Mouse (Mus musculus): ENCODE results near the gene Kncn.
A peak's percentile ranks its signal among the peaks of the same experiment; 100 is the strongest.

The Kncn gene

DNA sequence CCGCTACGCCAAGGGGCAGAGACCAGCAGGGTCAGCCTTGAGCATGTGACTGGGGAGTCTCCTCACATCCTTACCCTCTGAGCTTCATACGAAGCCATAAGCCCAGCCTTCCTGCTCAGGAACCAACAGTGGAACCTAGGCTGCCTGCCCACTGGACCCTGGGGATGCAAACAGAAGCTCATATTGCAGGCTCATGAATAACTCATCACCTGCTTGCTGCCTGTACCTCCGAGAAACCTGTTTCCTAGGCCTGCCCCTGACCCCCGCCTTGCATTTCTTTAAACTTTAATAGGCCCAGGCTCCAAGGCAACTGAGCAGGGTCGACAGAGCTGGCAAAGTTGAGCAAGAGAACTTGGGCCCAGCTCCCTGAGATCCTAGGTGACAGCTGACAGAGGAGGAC lies at the start of gene Kncn:
Gene Kncn (plus strand): TSS at position 379 of the 400 bp plus-strand sequence.
- no peak for DNase-seq (ENCODE audit: extremely low read depth, low read depth)

DNA sequence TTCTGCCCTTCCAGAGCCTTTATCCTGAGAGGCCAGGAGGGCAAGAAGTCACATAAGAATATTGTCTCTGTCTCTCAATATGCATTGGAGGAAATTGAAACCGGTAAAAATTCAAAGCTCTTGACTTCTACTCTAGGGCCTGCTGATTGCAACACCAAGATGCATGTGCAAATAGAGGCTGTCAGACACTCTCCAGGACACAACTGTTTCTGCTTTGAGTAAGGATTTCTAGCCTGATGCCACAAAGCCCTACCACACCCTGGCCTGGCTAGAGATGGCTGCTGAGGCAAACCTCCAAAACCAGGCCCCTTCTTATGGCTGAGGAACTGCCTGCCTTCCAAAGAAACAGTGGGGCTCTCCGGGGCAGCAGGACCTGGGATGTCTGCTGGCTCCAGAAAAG lies 48.6 kb upstream of the Kncn start:
- DNase-seq (ENCODE audit: extremely low read depth, low read depth) = no peak

DNA sequence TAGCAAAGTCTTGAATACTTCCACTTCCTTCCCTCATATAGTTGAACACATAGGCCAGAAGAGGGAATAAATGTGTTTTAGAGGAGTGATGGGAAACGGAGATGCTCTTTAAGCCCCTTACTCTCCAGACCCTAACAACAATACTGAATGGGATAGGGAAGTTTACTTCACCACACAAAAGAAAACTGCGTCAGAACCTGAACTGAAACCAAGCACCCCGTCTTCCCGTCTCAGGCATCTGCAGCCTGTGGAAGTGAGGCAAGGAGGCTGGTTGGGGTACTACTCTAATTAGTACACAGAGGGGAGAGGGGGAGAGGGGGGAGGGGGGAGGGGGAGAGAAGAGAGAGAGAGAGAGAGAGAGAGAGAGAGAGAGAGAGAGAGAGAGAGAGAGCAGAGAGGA lies 46.0 kb upstream of the Kncn start:
- no peak for DNase-seq (ENCODE audit: extremely low read depth, low read depth)

DNA sequence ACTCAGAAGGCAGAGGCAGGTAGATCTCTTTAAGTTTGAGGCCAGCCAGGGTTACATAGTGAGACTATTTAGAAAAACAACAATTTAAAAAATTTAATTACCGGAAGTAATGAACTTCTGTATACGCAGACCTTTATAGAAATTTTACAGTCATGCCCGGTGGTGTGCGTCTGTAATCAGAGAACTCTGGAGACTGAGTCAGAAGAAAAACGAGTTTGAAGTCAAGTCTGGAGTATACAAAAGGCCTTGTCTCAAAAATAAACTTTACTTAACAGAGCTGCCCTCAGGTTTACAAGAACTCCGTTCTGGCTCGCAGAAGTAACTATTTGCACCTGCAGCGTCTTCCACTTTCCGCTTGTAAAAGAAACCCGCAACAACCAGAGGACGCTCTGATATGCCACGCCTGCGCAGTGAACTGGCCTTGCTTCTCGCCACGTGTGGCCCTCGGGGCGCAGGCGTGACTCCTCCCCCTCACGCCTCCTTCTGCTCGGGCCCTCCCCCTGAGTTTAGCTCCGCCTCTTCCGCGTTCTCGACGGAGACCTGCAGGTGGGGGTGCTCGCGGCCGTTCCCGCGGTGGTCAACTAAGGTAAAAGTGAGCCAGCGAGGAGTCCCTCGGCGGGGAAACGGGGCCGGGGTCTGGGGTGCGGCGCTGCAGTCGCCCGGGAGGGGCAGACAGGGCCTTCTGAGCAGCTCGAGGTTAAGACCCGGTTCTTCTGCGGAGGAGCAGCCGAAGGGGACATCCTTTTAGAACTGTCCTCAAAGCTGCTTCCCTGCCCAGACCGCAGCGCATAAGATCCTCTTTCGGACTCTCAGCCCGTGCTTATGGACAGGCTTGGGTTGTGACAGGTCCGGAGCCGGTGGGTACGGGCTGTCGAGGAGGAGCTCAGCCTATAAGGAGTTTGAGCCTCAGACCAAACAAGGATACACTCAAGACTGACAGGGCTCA lies 45.2 kb upstream of the Kncn start, which contains the start of gene Mknk1:
Gene Mknk1 (plus strand): TSS at position 503 of the 946 bp plus-strand sequence.
- DNase-seq (ENCODE audit: extremely low read depth, low read depth) = peak; percentile 85

DNA sequence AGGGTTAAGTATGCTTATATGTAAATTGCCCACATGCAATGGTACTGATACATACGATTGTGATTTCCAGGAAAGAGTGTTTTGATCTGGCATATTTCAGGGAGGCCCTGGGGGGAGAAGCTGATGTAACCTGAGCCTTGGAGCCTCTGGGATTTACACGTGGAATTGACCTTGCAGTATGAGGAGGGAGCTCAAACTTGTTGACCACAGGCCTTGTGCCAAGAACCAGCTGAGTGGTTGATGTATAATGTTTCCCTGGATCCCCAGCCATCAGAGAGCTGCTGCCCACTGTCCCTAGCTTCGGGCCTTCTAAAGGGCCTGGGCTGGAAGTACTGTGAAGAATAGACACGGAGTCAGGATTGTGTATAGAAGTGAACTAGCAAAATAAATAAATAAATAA lies 44.2 kb upstream of the Kncn start:
- no peak for DNase-seq (ENCODE audit: extremely low read depth, low read depth)

DNA sequence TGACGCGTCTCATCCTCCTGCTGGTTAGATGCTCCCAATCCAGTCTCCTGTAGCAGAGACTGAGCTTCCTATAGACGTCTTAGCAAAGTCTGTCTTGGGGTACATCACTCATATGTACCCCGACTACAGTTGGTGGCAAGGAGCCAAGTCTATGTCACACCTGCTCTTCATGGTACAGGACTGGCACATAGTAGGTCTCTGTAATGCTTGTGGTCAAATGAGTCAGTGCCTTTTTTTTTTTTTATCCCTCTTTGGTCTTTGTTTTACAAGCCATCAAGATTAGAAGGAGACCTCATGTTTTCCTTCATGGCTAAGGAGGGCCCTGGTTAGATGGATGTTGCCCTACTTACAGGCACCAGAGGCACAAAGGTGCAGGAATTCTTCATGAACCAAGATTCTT lies 43.4 kb upstream of the Kncn start:
- no peak for DNase-seq (ENCODE audit: extremely low read depth, low read depth)

DNA sequence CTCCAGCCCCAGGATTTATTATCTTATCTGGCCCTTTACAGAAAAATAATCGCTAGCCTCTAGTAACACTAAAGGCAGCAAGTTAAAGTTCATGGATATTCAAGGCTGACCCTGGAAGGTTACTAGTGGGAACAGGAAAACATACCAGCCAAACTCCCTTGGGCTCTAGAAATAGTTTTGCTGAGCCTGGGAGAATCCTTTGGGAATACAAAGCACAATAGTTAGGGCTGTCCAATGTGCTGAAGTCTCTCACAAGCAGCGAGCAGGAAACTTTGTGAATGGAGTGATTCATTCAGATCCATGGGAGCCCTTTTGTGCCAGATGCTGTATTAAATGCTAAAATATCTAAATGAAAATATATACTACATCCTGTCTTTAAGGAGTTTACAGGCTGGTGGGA lies 37.5 kb upstream of the Kncn start:
- no peak for DNase-seq (ENCODE audit: extremely low read depth, low read depth)

DNA sequence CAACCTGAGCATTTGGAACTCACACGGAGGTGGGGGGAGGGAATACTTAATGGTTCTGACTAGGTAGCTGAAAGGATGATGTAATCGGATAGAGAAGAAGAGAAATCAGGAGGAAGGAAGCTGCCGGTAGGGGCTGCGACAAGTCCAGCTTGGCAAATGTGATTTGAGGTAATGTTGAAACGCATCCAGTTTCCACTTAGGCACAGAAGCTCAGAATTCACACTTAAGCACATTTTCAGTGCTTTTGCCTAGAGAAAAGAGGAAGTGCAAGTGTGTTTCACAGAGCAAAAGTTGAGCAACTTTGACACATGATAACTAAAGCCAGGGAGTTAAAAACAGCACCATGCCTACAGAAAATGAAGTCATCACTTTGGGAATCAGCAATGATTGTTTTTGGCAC lies 36.8 kb upstream of the Kncn start:
- DNase-seq (ENCODE audit: extremely low read depth, low read depth) = peak; percentile 90

DNA sequence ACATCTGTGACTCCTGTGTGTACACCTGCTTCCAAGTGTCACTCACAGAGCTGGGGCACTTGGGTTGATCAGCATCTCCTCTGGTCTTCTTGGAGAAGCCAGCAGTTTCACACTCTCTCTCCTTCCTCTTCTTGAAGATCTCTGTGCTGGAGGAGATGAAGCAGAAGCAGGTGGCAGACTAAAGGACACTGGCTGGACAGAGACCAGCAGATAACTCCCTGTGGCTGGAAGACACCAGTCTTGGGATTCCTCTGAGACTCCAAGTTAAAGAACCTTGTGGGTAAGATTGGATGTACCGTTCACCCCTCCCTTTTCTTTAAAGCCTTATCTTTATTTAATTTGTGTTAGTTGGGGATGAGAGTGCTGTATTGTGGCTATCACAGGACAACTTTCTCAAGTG lies 36.1 kb upstream of the Kncn start:
- DNase-seq (ENCODE audit: extremely low read depth, low read depth) = peak; percentile 51

DNA sequence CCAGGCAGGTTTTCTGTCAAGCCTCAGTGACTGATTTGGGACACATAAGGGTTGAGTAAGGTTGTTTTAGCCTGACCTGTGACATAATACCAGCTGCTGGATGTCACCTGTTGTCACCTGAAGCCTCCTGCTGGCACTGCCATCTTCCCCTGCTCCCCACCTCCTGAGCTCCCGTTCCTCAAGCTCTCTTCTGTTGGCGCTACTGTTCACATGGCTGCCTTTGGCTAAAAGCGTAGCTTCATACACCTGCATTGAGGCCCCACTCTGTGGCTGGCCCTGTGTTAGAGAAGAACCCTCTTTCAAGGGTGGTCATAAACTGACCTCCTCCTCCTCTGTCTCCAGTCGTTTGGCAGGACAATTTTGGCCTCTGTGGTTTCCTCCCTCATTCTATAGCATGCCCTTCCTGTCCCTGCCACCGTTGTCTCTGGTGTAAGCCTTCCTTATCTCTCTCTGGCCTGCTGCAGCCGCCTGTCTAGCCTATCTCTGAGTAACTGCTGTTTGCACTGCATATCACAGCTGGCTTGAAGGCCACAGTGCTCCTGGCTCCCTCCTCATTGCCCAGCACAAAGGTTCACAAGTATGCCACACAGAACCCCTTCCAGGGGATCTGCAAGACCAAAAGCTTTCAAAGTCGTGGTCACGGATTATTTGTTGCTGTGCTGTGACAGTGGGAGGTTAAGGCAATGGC lies 35.1 kb upstream of the Kncn start:
- peak; percentile 82 for DNase-seq (ENCODE audit: extremely low read depth, low read depth)

DNA sequence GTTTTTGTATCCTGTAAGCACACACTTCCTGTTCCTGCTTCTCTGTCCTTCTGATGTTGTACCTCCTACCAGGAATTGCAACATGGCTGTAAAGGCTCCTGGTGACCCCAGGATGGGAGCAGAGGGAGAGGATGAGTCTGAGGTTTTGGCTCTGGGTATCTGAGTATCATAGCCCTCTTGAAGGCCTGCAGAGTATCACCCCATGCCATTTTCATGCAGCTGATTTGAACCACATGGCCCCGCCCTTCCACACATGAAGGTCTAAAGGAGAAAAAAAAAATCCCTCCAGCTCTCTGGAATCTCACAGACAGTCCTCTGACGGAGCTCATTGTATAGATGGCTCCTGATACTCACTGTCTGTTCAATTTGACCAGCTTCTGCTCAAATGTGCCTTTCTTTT lies 34.1 kb upstream of the Kncn start:
- no peak for DNase-seq (ENCODE audit: extremely low read depth, low read depth)

DNA sequence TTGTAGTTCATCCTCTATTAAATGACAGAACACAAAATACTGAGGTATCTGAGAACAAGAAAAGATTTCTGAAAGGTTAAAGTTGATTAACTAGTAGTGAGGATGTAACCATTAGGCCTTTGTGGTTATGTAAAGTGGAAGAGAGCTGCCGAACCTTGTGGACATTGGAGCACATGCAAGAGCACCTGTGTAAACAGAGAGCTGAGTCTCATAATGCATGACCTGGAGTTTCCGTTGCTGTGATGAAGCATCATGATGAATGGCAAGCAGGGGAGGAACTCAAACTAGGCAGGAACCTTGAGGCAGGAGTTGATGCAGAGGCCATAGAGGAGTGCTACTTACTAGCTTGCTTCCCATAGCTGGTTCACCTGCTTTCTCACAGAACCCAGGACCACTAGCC lies 33.6 kb upstream of the Kncn start:
- no peak for DNase-seq (ENCODE audit: extremely low read depth, low read depth)

DNA sequence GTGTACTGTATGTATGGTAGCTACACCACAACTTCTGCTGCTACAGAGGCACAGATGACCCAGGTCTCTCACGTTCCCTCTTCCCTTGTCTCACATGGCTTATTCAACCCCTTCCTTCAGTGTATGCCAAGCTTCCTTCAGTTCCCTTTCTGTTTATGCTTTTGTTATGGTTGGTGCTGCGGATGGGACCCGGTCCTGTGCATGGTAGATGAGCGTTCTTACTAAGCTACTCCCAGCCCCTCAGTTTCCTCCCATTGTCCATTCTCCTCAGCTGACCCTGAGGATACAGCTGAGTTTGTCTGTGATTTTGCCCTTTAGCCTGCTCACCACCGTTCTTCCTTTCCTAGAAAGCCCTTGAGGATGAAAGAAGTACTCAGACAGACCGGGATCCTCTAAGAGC lies 32.6 kb upstream of the Kncn start:
- DNase-seq (ENCODE audit: extremely low read depth, low read depth) = no peak

DNA sequence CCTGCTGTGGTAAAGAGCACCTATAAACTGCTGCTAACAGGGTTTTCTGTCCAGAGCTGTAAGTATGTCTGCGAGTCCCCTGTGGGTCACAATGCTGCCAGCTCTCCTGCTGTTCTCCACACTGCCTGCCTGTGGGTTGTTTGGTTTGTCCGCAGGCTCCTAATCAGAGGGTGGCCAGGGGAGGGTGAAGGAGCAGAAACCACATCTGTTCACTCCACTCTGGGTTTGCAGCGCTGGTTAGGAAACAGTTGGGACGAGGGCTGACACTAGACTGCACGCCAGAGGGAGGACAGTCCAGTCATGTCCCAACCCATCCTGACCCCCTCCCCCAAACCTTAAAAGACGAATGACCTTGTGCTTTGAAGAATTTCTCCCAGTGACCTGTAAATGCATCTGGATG lies 29.1 kb upstream of the Kncn start:
- no peak for DNase-seq (ENCODE audit: extremely low read depth, low read depth)

DNA sequence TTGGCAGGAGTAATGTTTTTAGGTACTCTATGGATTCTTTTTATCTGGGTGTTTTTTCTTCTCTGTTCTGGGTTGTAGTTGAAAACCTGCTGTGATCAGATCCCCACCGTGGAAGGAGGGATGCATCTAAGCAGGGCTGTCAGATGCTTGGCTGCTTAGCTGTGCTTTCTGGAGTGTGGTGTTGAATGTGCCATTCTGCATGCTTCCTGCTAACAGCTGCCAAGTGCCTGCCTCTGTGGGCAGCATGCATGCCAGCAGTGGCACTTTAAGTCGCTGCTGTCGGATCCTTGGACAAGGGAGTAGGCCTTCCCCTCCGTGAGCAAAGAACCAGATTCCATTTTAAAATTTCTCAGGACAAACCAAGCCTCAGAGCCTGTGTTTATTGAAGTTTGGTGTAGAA lies 28.6 kb upstream of the Kncn start:
- DNase-seq (ENCODE audit: extremely low read depth, low read depth) = no peak

DNA sequence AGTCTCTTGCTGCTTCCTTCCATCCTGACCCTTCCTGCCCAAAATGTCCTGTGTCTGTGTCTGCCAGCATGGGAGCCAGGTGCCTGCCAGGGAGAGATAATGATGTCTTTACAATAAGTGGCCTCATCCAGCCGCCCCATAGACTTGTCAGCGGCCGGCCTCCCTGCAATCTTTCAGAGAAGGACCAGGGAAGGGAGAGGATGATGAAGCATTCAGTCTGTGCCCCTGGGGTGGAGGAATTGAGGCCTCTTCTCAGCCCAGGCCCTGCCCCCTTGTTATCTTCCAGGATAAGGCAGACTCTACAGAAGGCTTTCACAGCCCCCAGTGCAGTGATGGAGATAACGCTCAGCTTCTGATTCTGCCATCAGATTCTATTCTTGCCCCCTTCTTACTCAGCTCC lies 27.9 kb upstream of the Kncn start:
- DNase-seq (ENCODE audit: extremely low read depth, low read depth) = no peak

DNA sequence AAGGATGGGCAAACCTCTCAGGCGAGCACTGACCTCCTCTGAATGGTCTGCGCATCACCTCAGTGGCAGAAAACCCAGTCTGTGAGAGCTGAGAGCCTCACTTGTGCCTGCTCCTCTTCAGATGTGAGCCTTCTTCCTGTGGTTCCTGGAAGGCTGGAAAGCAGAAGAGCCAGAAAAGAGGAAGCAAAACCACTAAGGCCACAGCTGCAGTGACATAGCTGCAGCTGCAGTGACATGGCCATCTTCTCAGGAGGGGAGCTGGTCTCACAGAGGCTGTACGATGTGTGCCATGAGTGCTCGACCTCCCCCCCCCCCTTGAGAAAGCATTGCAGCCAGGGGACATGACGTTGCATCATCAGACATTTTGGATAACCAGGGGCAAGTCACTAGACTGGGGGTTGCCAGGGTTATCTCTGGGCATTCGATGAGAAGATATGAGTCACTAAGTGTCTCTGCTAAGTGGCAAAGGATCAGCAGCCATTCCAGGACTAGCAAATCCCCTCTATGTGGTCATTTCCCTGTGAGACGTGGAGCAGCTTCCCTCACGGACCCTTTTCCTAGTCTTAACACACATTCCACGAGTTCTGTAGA lies 26.8 kb upstream of the Kncn start:
- peak; percentile 81 for DNase-seq (ENCODE audit: extremely low read depth, low read depth)

DNA sequence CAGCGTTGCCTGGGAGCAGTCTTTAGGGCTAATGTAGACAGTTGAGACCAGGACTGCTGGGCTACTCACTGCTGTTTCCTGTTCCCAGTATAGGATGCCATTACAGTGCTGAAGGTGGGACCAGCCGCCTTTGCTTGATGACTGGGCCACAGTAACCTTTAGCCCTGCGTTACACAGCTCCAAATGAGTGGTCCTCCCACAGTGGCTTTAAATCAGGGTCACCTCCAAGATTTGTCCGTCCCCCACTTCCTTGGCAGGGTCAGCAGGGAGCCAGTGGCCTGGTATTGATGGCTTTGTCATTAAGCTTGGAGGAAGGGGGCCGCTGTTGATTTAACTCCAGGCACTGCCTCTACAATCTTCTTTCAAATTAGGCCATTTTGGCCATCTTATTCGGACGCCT lies 20.8 kb upstream of the Kncn start:
- no peak for DNase-seq (ENCODE audit: extremely low read depth, low read depth)

DNA sequence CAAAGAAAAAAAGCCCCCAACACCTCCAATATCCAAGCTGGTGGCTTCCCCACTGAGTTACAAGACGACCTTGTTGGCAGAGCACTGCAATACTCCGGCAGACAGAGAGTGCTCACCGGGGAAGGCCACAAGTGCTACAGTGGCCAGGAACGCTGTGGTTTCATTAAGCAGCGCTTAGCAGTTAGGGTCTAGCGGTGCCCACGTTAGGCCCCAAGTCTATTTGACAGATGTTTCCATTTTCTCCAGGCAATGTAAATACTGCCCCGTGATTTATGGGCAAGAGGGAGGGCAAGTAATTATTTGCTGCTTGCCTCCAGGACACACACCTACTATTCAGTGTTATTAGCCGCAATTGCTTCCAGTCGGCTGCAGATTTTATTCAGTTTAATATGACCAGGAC lies 20.3 kb upstream of the Kncn start:
- DNase-seq (ENCODE audit: extremely low read depth, low read depth) = no peak

DNA sequence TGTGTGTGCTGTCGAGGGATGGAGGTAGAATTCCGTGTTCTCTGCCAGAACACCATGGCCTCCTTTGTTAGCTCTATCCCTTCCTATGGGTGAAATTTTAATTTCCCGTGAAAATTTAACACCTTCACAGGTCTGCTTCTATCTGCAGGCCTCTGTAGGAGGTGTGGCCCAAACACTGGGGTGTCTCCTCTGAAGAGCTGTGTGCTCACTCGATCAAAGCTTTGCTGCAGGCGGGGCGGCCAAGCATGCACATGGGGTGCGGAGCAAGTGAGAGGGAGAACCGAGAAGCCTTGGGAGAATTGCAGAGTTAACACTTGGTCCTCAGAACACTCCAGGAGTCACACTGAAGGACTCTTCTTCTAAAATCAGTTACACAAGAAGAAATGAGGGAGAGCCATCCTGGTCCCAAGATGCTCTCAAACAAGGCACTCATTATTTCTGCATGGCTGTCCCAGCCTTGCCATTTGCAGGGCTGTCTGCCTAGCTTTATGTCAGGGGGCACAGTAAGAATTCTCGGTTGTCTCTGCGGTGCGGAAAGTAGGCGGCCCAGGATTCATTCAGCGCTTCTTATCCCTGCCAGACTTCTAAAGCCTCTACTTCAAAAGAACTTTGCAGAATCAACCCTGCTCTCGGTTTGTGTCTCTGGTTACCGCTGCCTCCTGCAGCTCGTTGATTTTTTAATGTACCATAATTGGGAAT lies 14.5 kb upstream of the Kncn start:
- DNase-seq (ENCODE audit: extremely low read depth, low read depth) = no peak

DNA sequence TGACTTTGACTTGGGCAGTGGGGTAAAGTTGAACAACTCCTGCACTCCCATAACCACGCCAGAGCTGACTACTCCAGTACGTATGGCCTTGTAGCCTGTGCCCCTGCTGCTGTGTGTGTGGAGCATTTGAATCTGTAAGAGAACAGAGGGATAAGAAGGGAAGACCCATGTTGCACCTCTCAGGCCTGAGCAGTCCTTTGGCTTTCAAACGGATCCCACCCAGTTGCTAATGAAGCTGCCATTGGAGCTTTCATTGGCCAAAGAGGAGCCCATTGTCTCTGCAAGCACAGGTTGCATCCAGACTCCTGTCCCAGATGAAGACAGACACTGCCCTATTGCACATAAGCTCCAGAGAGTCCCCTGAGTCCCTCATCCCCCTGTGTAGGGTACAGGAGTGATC lies 11.0 kb upstream of the Kncn start:
- DNase-seq (ENCODE audit: extremely low read depth, low read depth) = no peak

DNA sequence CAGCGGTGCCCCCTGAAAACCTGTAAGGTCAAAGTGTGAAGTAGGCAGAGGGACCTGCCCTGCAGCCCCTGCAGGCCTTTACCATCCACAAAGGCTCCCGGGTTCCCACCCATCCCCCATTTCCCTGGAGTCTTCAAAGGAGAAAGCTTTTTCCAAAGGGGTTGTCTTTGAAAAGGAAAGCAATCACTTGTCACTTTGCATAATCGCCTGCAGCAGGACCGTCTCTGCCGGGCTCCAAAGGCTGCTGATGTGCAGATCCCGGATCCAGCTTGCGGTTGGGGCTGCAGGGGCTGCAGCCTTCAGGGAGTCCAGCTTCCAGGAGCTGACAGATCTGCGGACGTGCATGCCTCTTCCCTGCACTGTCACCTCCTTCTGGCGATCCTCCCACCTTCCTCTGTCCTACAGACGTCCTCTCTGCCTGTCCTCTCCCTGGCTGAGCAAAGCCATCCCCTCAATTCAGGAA lies 6.0 kb upstream of the Kncn start:
- no peak for DNase-seq (ENCODE audit: extremely low read depth, low read depth)
